Mouse (Mus musculus) liver, embryonic 14.5 days (tissue): ENCODE measurements around the gene Zfp40.

ENCODE experiments used
- CTCF ChIP-seq: IDR thresholded peaks from 2 replicates; pipeline ENCODE4 v1.5.1; 2016; ENCODE audit warnings: antibody characterized with exemption, low read depth, control low read depth
- EP300 ChIP-seq: IDR thresholded peaks from 2 replicates; pipeline ENCODE4 v1.6.1; 2016; ENCODE audit warnings: antibody characterized with exemption, low read depth

- TF ChIP-seq EP300, result no peak
- TF ChIP-seq CTCF, result no peak
Observed at GRCm38 (mm10) chr17:23187680-23188079, 5.4 kb downstream of the Zfp40 start.
